Mouse (Mus musculus) myocyte (in vitro differentiated cells): ENCODE results near the gene Mmp11.

ENCODE experiments used
- CEBPB ChIP-seq: IDR thresholded peaks from 2 replicates; pipeline ENCODE4 v1.6.1; 2011; ENCODE audit warnings: mild to moderate bottlenecking, moderate library complexity; ENCODE audit not compliant: poor library complexity, insufficient read depth, severe bottlenecking
- E2F4 ChIP-seq: IDR thresholded peaks from one replicate; pipeline ENCODE4 v1.6.1; 2011; ENCODE audit warnings: mild to moderate bottlenecking, control low read depth, moderate library complexity; ENCODE audit not compliant: insufficient read depth
- MAX ChIP-seq: IDR thresholded peaks from one replicate; pipeline ENCODE4 v1.6.1; 2011; ENCODE audit warnings: low read depth, mild to moderate bottlenecking, control low read depth
- MYOG ChIP-seq, 3 experiments: IDR thresholded peaks; one replicate each; pipeline ENCODE4 v1.6.1; 2011; ENCODE audit warnings: control low read depth in 2 of 3, low read depth in 2 of 3, mild to moderate bottlenecking in 2 of 3; ENCODE audit not compliant: insufficient read length in 2 of 3, control insufficient read depth in 1 of 3, insufficient read depth in 1 of 3
- POLR2A ChIP-seq: IDR thresholded peaks from one replicate; pipeline ENCODE4 v1.6.1; 2011; ENCODE audit warnings: low read depth, mild to moderate bottlenecking, control low read depth, moderate library complexity; ENCODE audit not compliant: insufficient read length
- POLR2AphosphoS2 ChIP-seq: IDR thresholded peaks from one replicate; pipeline ENCODE4 v1.6.1; 2011; ENCODE audit warnings: low read depth, control low read depth; ENCODE audit not compliant: insufficient read length
- SRF ChIP-seq: IDR thresholded peaks from one replicate; pipeline ENCODE4 v1.6.1; 2011; ENCODE audit warnings: low read depth; ENCODE audit not compliant: control insufficient read depth, insufficient read length
- TCF12 ChIP-seq: IDR thresholded peaks from one replicate; pipeline ENCODE4 v1.6.1; 2011; ENCODE audit warnings: mild to moderate bottlenecking, control low read depth; ENCODE audit not compliant: poor library complexity, insufficient read depth, severe bottlenecking
- USF1 ChIP-seq: IDR thresholded peaks from one replicate; pipeline ENCODE4 v1.6.1; 2011; ENCODE audit warnings: low read depth, mild to moderate bottlenecking, control low read depth, moderate library complexity

DNA sequence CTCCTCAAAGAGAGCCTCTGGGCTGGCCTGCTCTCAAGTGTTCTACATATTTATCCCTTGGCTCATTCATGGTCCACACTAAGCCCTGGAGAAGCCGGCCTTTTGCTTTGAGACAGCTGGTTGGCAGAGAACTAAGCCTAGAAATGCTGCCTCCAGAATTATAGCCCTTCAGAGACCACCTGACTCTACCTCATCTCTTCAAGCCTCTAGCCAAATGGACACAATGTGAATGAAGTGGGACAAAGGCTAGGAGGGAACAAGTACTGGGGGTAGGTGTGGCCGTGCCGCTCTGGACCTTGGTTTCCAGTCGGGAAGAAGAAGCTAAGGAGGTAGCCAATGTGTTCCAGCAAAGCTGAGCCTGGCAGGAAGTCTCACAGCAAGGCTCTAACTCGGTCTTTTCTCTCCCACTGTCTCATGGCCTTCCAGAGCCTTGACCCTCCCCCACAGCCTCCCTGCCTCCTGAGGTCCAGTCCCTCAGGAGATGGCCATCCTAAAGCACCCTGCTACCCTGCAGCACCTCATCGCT is 38.2 kb downstream of the Mmp11 start:
- TF ChIP-seq USF1 = no peak
- no peak for TF ChIP-seq POLR2A
- TF ChIP-seq MYOG (IDR thresholded peaks at IDR 0.05; ENCODE audit: control insufficient read depth in 1 of 3, insufficient read depth in 1 of 3, insufficient read length in 2 of 3, low read depth in 2 of 3) = peak in 2 of 3 experiments; percentile 19 to 60
- no peak for TF ChIP-seq E2F4
- TF ChIP-seq MAX = no peak
- no peak for TF ChIP-seq SRF
- no peak for TF ChIP-seq CEBPB
- TF ChIP-seq POLR2AphosphoS2 = no peak
- TF ChIP-seq TCF12 = no peak
